Mouse (Mus musculus): ENCODE data around the gene Sned1. TPM values are rescaled to one million over a fixed set of nuclear protein-coding genes. Genes with fewer than 3 reads are reported as not detected.

Gene Sned1
- polyA plus RNA-seq, 1 experiment from 2014 or later = 0.21 TPM

DNA sequence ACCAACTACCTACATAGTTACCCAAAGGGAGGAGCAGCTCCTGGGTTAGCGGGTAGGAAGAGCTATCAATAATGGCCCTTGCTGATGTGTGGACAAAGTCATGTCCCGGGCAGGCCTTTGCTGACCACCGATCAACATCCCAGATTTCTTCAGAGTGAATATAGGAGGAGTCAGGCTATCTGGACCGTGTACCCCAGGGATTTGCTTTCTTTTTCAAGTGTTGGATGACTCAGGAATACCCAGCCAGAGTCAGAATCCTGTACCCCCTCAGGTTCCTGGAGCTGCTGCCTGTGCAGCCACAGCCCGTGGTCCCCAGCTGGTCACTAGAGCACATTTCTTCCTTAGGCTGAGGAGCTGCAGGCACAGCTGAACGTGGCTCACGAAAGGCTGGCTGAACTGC is 23.2 kb upstream of the Sned1 start:
- H3K9me3 ChIP-seq (replicated peaks) = no peaks in the 10 kb centered on the region
- H3K36me3 ChIP-seq (replicated peaks) = no peaks in the 10 kb centered on the region
- WGBS (ENCODE audit: insufficient replicate concordance) = 62% methylated on average over 7 of the region's 7 CpGs
- no peaks in the 10 kb centered on the region for H3K4me1 ChIP-seq (replicated peaks)
- H3K27me3 ChIP-seq = no peaks in the 10 kb centered on the region
- H3K4me2 ChIP-seq = no peak overlapping the region
- ATAC-seq (ENCODE audit: insufficient read depth) = no peak
- no peak overlapping the region for H3K9ac ChIP-seq
- no peak overlapping the region for H3K4me3 ChIP-seq (replicated peaks)
- no peak overlapping the region for H3K27ac ChIP-seq (replicated peaks)

DNA sequence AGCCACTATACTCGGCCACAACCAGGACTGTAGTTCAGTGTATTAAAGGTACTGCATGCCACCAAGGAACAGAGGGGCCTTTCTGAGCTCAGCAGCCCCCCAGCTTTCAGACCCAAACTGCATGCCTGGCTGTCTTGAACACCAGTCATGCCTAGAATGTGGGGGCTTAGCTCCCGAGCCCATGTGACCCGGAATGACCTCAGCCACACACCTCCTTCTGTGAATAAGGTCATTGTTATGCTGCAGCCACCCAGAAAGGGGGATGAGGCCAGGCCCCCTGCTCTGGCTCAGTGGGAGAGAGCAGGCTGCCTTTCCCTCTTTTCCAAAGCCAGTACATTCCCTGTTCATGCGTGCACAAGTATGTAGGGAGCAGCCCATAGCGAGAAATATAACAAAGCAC is 21.0 kb upstream of the Sned1 start:
- H3K27me3 ChIP-seq = no peaks in the 10 kb centered on the region
- H3K4me2 ChIP-seq = no peak overlapping the region
- no peak overlapping the region for H3K27ac ChIP-seq (replicated peaks)
- H3K4me1 ChIP-seq (replicated peaks) = no peaks in the 10 kb centered on the region
- ATAC-seq (ENCODE audit: insufficient read depth) = no peak
- no peaks in the 10 kb centered on the region for H3K36me3 ChIP-seq (replicated peaks)
- no peak overlapping the region for H3K9ac ChIP-seq
- H3K4me3 ChIP-seq (replicated peaks) = no peak overlapping the region
- no peaks in the 10 kb centered on the region for H3K9me3 ChIP-seq (replicated peaks)
- WGBS (ENCODE audit: insufficient replicate concordance) = 49% methylated on average over 5 of the region's 5 CpGs

DNA sequence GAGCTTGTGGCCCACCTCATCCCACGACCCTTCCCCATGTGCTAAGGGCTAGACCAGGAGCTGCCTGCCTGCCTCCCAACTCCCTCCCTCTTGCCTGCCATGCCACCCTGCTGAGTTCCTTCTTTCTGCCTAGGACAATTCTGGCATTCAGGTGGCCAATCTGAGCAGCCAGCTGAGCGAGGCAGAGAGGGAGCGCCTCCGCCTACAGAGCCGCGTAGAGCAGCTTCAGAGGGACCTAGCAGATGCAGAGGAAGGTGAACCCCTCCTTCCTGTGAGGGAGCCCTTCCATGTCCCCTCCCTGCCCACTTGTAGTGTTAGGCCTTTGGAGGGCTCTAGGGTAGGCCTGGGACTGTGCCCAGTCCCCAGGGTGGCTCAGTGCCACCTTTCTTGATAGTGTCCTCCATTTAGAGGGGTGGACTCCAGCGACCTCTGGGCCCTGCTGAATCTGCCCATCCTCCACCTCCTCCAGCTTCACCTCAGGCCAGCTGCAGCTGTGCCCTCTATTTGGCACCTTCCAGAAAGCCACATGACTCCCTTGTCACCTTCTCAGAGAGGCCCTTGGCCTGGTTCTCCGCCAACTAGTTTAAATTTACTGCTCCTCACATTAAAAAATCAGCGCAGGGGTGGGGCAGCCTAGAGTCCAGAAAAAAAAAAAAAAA is 18.7 kb upstream of the Sned1 start:
- Histone ChIP-seq H3K9me3 (replicated peaks) (no peaks in the 10 kb centered on the region), H3K4me1 (replicated peaks) (no peaks in the 10 kb centered on the region), H3K9ac (no peak overlapping the region), H3K4me2 (no peak overlapping the region), H3K27me3 (no peaks in the 10 kb centered on the region), H3K27ac (replicated peaks) (no peak overlapping the region), H3K36me3 (replicated peaks) (no peaks in the 10 kb centered on the region), H3K4me3 (replicated peaks) (no peak overlapping the region)
- no peak for ATAC-seq (ENCODE audit: insufficient read depth)
- 66% methylated on average over 9 of the region's 9 CpGs for WGBS (ENCODE audit: insufficient replicate concordance)

DNA sequence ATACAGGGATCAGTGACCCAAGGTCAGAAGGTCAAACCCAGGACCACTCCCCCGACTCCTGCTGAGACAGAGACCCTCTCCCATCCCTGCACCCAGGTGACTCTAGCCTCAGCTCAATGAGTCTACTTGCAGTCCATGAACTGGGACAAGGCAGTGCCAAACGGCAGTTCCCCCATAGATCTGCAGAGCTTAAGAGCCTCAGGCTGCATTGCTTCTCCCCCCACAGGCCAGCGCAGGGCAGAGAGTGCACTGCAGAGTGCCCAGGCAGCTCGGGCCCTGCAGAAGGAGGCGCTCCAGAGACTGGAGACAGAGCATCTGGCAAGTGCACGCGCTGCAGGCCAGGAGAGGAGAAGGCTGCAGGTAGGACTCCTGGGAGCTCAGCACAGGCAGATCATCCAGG is 18.1 kb upstream of the Sned1 start:
- ATAC-seq (ENCODE audit: insufficient read depth) = no peak
- Histone ChIP-seq H3K27me3 (no peaks in the 10 kb centered on the region), H3K27ac (replicated peaks) (no peak overlapping the region), H3K9ac (no peak overlapping the region), H3K4me1 (replicated peaks) (no peaks in the 10 kb centered on the region), H3K36me3 (replicated peaks) (no peaks in the 10 kb centered on the region), H3K4me3 (replicated peaks) (no peak overlapping the region), H3K4me2 (no peak overlapping the region), H3K9me3 (replicated peaks) (no peaks in the 10 kb centered on the region)
- WGBS (ENCODE audit: insufficient replicate concordance) = 44% methylated on average over 7 of the region's 7 CpGs

- Histone ChIP-seq H3K27me3 (peaks cover 14% of the 10 kb centered on the region), H3K4me1 (replicated peaks) (no peaks in the 10 kb centered on the region), H3K27ac (replicated peaks) (no peak overlapping the region), H3K9me3 (replicated peaks) (no peaks in the 10 kb centered on the region), H3K9ac (no peak overlapping the region), H3K4me3 (replicated peaks) (no peak overlapping the region), H3K4me2 (no peak overlapping the region), H3K36me3 (replicated peaks) (no peaks in the 10 kb centered on the region)
- ATAC-seq (ENCODE audit: insufficient read depth) = no peak
- 62% methylated on average over 7 of the region's 7 CpGs for WGBS (ENCODE audit: insufficient replicate concordance)
Measured at GRCm38 (mm10) chr1:93220776-93221175, 14.9 kb upstream of the Sned1 start.

DNA sequence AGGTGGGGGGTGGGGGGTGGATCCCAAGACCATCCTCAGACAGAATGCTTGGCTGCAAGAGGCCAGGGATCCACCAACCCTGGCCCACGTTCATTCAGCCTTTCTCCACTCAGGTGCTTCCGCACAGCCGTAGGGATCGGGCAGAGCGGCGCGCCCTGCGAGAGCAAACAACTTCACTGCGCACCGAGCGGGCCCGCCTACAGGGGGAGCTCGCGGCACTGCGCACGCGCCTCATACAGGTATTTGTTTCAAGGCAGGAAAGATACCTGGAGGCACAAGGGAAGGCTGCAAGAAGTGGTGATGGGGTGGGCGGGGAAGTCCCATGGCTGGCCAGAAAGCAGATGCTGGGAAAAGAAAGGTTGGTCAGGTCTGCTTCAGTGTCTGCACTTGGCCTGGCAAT is 11.7 kb upstream of the Sned1 start:
- no peak for ATAC-seq (ENCODE audit: insufficient read depth)

GRCm38 (mm10) chr1:93225226-93225625 is 10.4 kb upstream of the Sned1 start:
- Histone ChIP-seq H3K36me3 (replicated peaks) (no peaks in the 10 kb centered on the region), H3K9ac (no peak overlapping the region), H3K27ac (replicated peaks) (no peak overlapping the region), H3K4me3 (replicated peaks) (no peak overlapping the region), H3K4me2 (no peak overlapping the region), H3K9me3 (replicated peaks) (no peaks in the 10 kb centered on the region), H3K4me1 (replicated peaks) (no peaks in the 10 kb centered on the region), H3K27me3 (peaks cover 14% of the 10 kb centered on the region)
- ATAC-seq (ENCODE audit: insufficient read depth) = no peak
- 29% methylated on average over 4 of the region's 4 CpGs for WGBS (ENCODE audit: insufficient replicate concordance)

More for the DNA sequence above, 11.7 kb upstream of the Sned1 start:
- Histone ChIP-seq H3K4me3 (replicated peaks) (no peak overlapping the region), H3K27me3 (peaks cover 14% of the 10 kb centered on the region), H3K9ac (no peak overlapping the region), H3K9me3 (replicated peaks) (no peaks in the 10 kb centered on the region), H3K4me2 (no peak overlapping the region), H3K27ac (replicated peaks) (no peak overlapping the region), H3K4me1 (replicated peaks) (no peaks in the 10 kb centered on the region), H3K36me3 (replicated peaks) (no peaks in the 10 kb centered on the region)
- WGBS (ENCODE audit: insufficient replicate concordance) = 4% methylated on average over 18 of the region's 18 CpGs

GRCm38 (mm10) chr1:93225731-93226520 is 9.7 kb upstream of the Sned1 start:
- no peak for ATAC-seq (ENCODE audit: insufficient read depth)
- WGBS (ENCODE audit: insufficient replicate concordance) = 50% methylated on average over 5 of the region's 5 CpGs

DNA sequence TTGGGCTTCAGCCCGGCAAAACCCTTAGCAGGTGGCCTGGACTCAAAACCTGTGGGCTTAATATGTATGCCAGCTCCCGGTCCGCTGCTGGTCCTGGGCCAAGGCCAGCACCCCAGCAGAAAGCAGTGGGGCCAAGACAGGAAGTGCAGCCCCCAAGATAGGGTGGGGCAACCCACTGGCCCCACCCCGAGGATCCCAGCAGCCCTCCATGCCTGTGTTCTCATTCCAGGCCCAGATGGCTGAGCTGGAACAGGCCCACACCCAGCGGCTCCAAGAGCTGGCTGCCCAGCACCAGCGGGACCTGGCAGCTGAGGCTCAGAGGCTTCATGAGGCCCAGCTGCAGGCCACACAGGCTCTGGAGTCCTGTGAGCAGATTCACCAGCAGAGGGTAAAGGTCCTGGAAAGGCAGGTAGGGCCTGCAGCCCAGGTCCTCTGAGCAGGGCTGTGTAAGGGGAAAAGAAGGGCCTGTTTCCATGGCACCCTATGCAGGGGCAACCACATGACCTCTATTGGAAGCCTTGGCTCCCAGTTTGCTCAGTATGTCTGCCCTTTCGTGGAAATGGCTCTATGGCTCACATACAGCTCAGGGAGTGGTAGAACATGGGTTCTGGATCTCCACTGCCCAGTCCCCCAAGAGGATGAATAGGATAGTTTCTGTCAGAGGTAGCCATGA is 8.2 kb upstream of the Sned1 start:
- Histone ChIP-seq H3K9me3 (replicated peaks) (no peaks in the 10 kb centered on the region), H3K4me2 (no peak overlapping the region), H3K4me3 (replicated peaks) (no peak overlapping the region), H3K9ac (no peak overlapping the region), H3K4me1 (replicated peaks) (no peaks in the 10 kb centered on the region), H3K36me3 (replicated peaks) (no peaks in the 10 kb centered on the region), H3K27ac (replicated peaks) (no peak overlapping the region), H3K27me3 (peaks cover 14% of the 10 kb centered on the region)
- WGBS (ENCODE audit: insufficient replicate concordance) = 68% methylated on average over 7 of the region's 7 CpGs
- ATAC-seq (ENCODE audit: insufficient read depth) = no peak

More at GRCm38 (mm10) chr1:93225731-93226520, 9.7 kb upstream of the Sned1 start:
- H3K36me3 ChIP-seq (replicated peaks) = no peaks in the 10 kb centered on the region
- H3K4me2 ChIP-seq = no peak overlapping the region
- H3K27me3 ChIP-seq = peaks cover 14% of the 10 kb centered on the region
- H3K9me3 ChIP-seq (replicated peaks) = no peaks in the 10 kb centered on the region
- H3K9ac ChIP-seq = no peak overlapping the region
- no peaks in the 10 kb centered on the region for H3K4me1 ChIP-seq (replicated peaks)
- no peak overlapping the region for H3K4me3 ChIP-seq (replicated peaks)
- H3K27ac ChIP-seq (replicated peaks) = no peak overlapping the region

DNA sequence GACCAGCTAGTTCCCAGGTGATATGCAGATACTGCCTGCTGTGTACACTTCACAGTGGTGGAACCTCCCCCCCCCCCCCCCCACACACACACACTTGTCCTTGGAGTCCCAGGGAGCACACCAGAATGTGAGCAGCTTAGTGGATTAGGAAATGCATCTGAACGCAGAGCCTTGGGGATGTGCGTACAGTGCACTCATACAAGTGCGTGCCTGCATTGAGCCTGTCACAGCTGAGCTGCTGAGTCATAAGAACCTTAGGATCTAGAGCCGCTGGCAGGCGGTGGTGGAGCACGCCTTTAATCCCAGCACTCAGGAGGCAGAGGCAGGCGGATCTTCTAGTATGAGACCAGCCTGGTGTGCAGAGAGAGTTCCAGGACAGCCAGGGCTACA is 7.7 kb upstream of the Sned1 start:
- no peak overlapping the region for H3K4me2 ChIP-seq
- WGBS (ENCODE audit: insufficient replicate concordance) = 72% methylated on average over 7 of the region's 7 CpGs
- peaks cover 14% of the 10 kb centered on the region for H3K27me3 ChIP-seq

GRCm38 (mm10) chr1:93229221-93229620 is 6.4 kb upstream of the Sned1 start:
- Histone ChIP-seq H3K36me3 (replicated peaks) (no peaks in the 10 kb centered on the region), H3K4me2 (no peak overlapping the region), H3K9ac (no peak overlapping the region), H3K4me3 (replicated peaks) (no peak overlapping the region), H3K27me3 (peaks cover 10% of the 10 kb centered on the region), H3K9me3 (replicated peaks) (no peaks in the 10 kb centered on the region), H3K27ac (replicated peaks) (no peak overlapping the region), H3K4me1 (replicated peaks) (no peaks in the 10 kb centered on the region)
- ATAC-seq (ENCODE audit: insufficient read depth) = no peak
- 65% methylated on average over 6 of the region's 6 CpGs for WGBS (ENCODE audit: insufficient replicate concordance)

More for the DNA sequence above, 7.7 kb upstream of the Sned1 start:
- Histone ChIP-seq H3K36me3 (replicated peaks) (no peaks in the 10 kb centered on the region), H3K9me3 (replicated peaks) (no peaks in the 10 kb centered on the region), H3K9ac (no peak overlapping the region), H3K4me3 (replicated peaks) (no peak overlapping the region), H3K27ac (replicated peaks) (no peak overlapping the region), H3K4me1 (replicated peaks) (no peaks in the 10 kb centered on the region)
- no peak for ATAC-seq (ENCODE audit: insufficient read depth)

Data from liver, embryonic 15.5 days (tissue).